Mouse (Mus musculus) G1E (cell line): ENCODE results near the gene Hgd. TPM values are rescaled to one million over a fixed set of nuclear protein-coding genes. Genes with fewer than 3 reads are reported as not detected.

Experiments used
- ATAC-seq: 2 replicates; pipeline ENCODE4 v1.8.0; 2016; ENCODE audit warnings: mild to moderate bottlenecking; ENCODE audit not compliant: insufficient number of reproducible peaks, poor library complexity, low FRiP score, severe bottlenecking; ENCODE audit errors: extremely low read depth
- DNase-seq: peaks from one replicate; pipeline ENCODE4 v3.0.0; 2012; ENCODE audit warnings: low spot score
- H3K27me3 ChIP-seq: 2 replicates; pipeline ENCODE4 v1.6.1; 2012; ENCODE audit warnings: mild to moderate bottlenecking, low read length, inconsistent platforms; ENCODE audit not compliant: insufficient read depth
- H3K36me3 ChIP-seq: replicated peaks from 2 replicates; pipeline ENCODE3; 2012; ENCODE audit warnings: mild to moderate bottlenecking, inconsistent platforms
- H3K4me1 ChIP-seq: 2 replicates; pipeline ENCODE4 v1.6.1; 2012; ENCODE audit warnings: low read depth, low read length, inconsistent platforms, mixed read lengths; ENCODE audit not compliant: insufficient read depth
- H3K4me3 ChIP-seq: 2 replicates; pipeline ENCODE4 v1.5.1; 2012; ENCODE audit warnings: low read depth, mild to moderate bottlenecking, inconsistent platforms, low read length, moderate library complexity, mixed read lengths
- H3K9me3 ChIP-seq: replicated peaks from 2 replicates; pipeline ENCODE4 v1.6.1; 2012; ENCODE audit warnings: inconsistent platforms
- CTCF ChIP-seq: IDR thresholded peaks from 2 replicates; pipeline ENCODE4 v1.5.1; 2012; ENCODE audit warnings: low read depth, low read length, inconsistent platforms, mixed read lengths
- GATA1 ChIP-seq: IDR thresholded peaks from 2 replicates; pipeline ENCODE4 v1.6.1; 2012; ENCODE audit warnings: borderline replicate concordance, low read length, inconsistent platforms, mixed read lengths
- GATA2 ChIP-seq: IDR thresholded peaks from 2 replicates; pipeline ENCODE4 v1.6.1; 2012; ENCODE audit warnings: low read depth, low read length, inconsistent platforms, borderline replicate concordance
- POLR2AphosphoS5 ChIP-seq: IDR thresholded peaks from 2 replicates; pipeline ENCODE4 v1.6.1; 2012; ENCODE audit warnings: low read depth, low read length, inconsistent platforms; ENCODE audit not compliant: insufficient replicate concordance
- TAL1 ChIP-seq: conservative IDR thresholded peaks from 2 replicates; pipeline ENCODE4 v1.6.1; 2012; ENCODE audit warnings: low read depth, low read length, inconsistent platforms, mixed read lengths
- polyA plus RNA-seq: library from polyadenylated mRNA; stranded (reverse); fragments of >175 nt; gene quantifications from 2 replicates; pipeline ENCODE4 v1.2.3, GENCODE M21; 2012
- total RNA-seq, 2 experiments: library from RNA; stranded (forward) in 1 of 2; stranded (reverse) in 1 of 2; fragments of 200-1000 nt in 1 of 2; fragments of >200 nt in 1 of 2; fragmentation: Nextera tagmentation in 1 of 2; gene quantifications; 2 replicates each; pipeline ENCODE4 v1.2.3; 2014 to 2017

Hgd gene
- total and polyA plus RNA-seq, 3 experiments = not detected

DNA sequence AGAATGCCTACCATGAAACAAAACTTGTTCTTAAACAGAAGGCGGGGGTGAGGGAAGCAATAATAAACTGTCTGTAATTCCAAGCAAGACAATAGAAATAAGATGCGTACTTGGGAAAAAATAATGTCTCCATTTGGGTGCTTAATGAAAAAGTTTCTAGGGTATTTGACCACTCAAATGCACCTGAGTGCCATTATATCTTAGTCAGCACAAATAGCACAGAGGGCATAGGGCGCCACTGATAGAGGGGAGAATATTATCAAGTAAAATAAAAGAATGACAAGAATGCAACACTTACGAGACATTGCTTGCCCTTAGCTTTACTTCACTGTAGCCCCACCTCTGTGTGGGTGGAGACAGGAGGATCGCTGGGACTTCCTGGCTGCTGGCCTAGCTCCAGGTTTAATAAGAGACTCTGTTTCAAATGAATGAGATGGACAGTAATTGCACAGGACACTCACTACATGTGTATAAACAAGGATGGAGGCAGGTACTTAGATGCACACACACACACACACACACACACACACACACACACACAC is 85.5 kb downstream of the Hgd start:
- ATAC-seq (no peak), DNase-seq (no peak)
- peaks cover 20% of the 10 kb centered on the region for H3K27me3 ChIP-seq
- H3K9me3 ChIP-seq = no peaks in the 10 kb centered on the region
- TF ChIP-seq POLR2AphosphoS5 (no peak), TAL1 (no peak)
- no peaks in the 10 kb centered on the region for H3K4me1 ChIP-seq
- H3K36me3 ChIP-seq = no peaks in the 10 kb centered on the region
- no peak overlapping the region for H3K4me3 ChIP-seq

DNA sequence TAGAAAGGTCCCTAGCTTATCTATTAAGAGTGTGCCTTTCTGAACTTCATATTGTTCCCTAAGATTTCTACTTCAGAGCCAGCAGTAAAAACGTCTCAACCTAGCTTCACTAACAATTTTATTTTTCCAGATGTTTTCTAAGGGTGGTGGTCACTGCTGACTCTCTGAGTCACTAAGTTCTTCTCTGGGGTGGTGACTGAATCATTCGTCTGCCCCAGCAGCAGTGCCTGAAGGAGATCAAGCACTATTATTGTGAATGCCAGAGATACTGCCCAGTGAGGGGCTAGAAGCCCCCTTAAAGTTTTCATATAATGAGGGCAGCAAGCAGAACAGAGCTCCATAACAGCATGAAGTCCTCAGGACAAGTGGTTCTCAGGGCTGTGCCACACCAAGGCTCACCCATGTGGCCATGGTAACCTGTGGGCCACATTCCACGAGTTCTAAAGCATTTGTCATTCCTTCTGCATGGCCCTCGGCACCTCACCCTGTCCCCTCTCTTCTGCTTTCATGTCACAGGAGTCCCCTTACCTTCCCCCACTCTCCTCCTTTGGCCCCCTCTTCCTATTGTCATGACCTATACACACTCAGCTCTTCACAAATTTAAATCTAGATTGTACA is 90.8 kb downstream of the Hgd start:
- no peak for TF ChIP-seq TAL1
- no peak for TF ChIP-seq POLR2AphosphoS5
- TF ChIP-seq GATA1 = no peak
- no peak for TF ChIP-seq GATA2
- no peak for TF ChIP-seq CTCF
- Histone ChIP-seq H3K4me1 (peaks cover 6% of the 10 kb centered on the region), H3K36me3 (no peaks in the 10 kb centered on the region), H3K4me3 (no peak overlapping the region), H3K27me3 (peaks cover 6% of the 10 kb centered on the region; the same call in 1 of the 2 replicates), H3K9me3 (no peaks in the 10 kb centered on the region)
- DNase-seq (no peak), ATAC-seq (no peak)

DNA sequence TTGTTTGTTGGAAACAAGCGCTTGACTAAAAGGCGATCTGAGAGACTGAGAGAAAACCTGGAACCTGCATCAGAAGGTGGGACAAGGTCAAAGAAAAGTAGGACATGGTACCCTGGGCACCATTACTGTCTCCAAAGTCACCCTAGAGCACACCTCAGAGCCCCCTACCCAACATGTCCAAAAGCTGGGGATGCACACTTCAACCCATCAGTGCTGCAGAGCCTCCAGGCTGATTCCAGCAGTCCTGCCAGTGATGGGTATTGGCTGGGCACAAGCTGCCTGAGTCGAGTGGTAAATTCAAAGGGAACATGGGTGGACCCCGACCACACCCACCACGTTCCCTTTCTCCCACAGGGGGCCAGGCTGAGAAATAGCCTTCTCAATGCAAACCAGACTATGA is 95.4 kb downstream of the Hgd start:
- TF ChIP-seq GATA2 (no peak), TAL1 (no peak), CTCF (no peak), GATA1 (no peak), POLR2AphosphoS5 (no peak)
- H3K4me1 ChIP-seq = peaks cover 11% of the 10 kb centered on the region
- no peaks in the 10 kb centered on the region for H3K36me3 ChIP-seq
- H3K27me3 ChIP-seq = peaks cover 21% of the 10 kb centered on the region
- H3K9me3 ChIP-seq = no peaks in the 10 kb centered on the region
- ATAC-seq = no peak
- DNase-seq = no peak
- no peak overlapping the region for H3K4me3 ChIP-seq

DNA sequence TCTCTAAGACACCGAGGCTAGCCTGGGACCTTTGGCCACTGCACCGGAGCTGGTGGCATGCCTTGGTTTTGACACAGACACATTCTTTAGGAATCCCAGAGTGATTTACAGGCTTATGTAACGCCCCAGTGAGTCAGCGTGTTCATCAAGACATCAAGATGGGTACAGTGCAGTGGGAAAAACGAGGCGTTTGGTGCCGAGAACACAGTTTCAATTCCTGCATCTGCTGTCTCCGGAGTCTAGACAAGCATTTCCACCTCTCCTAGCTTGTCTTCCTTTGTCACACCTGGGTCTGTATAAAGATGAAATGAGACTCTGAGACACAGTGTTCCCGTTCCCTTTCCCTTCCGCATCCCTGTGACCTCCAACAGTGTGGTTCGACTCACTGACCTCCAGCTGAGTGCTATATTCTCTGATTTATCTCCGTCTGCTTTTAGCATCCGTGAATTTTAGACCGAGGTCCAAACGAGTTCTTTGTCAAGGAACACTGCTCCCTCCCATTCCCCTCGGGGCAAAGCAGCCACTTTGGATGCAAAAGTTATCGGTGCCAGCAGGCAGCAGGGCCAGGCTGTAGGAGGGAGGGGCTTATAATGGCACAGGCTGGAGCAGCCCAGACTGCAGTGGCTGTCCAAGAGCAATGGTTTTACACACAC is 96.2 kb downstream of the Hgd start:
- no peak for DNase-seq
- H3K36me3 ChIP-seq = no peaks in the 10 kb centered on the region
- TF ChIP-seq POLR2AphosphoS5 (no peak), TAL1 (no peak), CTCF (no peak)

DNA sequence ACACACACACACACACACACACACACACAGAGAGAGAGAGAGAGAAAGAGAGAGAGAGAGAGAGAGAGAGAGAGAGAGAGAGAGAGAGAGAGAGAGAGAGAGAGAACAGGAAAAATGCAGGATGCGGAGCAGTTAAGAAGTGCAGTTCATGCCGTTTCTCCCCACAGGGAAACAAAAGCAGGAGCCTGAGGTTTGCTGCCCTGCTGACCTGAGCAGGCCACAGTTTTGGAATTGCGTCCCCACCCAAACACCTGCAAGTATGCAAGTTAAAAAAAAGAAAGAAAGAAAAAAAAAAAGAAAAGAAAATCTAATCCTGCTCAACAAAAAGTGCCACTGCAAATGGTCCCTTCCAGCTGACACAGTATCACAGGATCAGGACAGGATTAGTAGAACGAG is 96.7 kb downstream of the Hgd start:
- TF ChIP-seq CTCF = no peak
- no peak for TF ChIP-seq POLR2AphosphoS5
- no peak for TF ChIP-seq GATA1
- no peak for TF ChIP-seq GATA2
- no peak for TF ChIP-seq TAL1
- H3K4me1 ChIP-seq = peaks cover 15% of the 10 kb centered on the region
- H3K27me3 ChIP-seq = peaks cover 21% of the 10 kb centered on the region
- H3K9me3 ChIP-seq = no peaks in the 10 kb centered on the region
- no peaks in the 10 kb centered on the region for H3K36me3 ChIP-seq
- no peak for DNase-seq
- no peak overlapping the region for H3K4me3 ChIP-seq
- no peak for ATAC-seq

More for the DNA sequence above, 96.2 kb downstream of the Hgd start:
- Histone ChIP-seq H3K4me1 (peaks cover 13% of the 10 kb centered on the region), H3K9me3 (no peaks in the 10 kb centered on the region), H3K4me3 (no peak overlapping the region), H3K27me3 (peaks cover 21% of the 10 kb centered on the region)
- ATAC-seq = no peak

DNA sequence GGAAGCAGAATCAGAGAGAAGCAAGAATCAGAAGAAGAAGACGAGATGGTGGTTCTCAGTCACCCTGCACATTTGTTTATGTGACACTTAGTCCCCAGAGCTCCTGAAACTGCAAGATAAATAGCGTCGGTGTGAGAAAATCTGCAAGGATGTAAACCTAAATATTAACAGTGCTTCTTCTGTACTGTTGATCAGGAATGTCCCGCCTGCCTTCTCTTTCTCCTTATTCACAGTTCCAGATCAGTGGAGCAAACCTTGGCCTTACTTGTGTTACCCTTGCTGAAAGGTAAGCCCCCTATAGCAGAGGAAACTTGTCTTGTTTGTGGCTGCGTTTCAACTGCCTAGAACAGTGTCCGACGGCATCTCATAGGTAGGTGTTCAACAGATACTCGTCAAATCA is 97.6 kb downstream of the Hgd start:
- no peak for TF ChIP-seq GATA2
- no peak for TF ChIP-seq GATA1
- TF ChIP-seq TAL1 = no peak
- no peak for TF ChIP-seq CTCF
- TF ChIP-seq POLR2AphosphoS5 = no peak
- no peaks in the 10 kb centered on the region for H3K9me3 ChIP-seq
- no peaks in the 10 kb centered on the region for H3K36me3 ChIP-seq
- peaks cover 24% of the 10 kb centered on the region for H3K4me1 ChIP-seq
- no peak overlapping the region for H3K4me3 ChIP-seq
- no peak for DNase-seq
- ATAC-seq = no peak
- H3K27me3 ChIP-seq = peaks cover 21% of the 10 kb centered on the region
